Mouse (Mus musculus): ENCODE results near the gene 1700113H08Rik. TPM values are rescaled to one million over a fixed set of nuclear protein-coding genes. Genes with fewer than 3 reads are reported as not detected.

Gene 1700113H08Rik
- polyA plus RNA-seq, 1 experiment from 2014 or later, result not detected

DNA sequence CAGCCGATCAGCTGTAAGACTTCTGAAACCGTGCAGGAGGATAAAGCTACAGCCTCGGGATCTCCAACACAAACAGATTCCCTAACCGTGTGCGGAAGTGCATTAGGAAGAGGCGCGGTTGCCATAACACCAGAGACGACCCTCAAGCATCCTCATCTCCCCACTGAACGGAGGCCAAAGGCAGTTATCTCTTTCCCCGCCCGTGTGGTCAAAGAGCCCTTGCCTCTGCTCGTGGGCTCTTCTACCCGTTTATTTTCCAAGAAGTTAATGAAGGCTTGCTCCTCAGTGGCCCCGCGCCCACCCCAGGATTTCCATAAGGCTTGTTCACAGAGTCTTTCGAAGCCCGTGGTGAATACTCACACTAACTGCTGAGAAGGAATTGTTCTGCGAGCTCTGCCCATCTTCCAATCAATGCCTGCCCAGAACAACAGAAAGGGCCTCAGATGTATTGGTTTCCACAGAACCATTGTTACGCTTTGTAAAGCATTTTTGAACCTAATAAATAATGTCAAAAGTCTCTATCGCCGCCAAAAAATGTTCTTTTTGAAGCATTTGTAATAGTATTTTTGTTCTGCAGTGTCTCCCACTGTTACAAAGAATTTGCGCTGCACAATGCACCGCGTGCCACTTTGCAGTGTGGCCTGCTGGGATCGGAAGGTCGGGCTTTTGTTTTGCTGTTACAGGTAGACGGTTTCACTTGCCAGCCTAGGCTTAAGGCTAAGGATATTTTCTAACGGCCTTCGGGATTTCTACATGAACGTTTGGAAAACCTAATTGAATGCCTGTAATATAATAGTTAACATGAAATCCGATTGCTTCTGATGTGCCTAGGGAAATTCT, 172.4 kb downstream of the 1700113H08Rik start:
- no peak for ATAC-seq

DNA sequence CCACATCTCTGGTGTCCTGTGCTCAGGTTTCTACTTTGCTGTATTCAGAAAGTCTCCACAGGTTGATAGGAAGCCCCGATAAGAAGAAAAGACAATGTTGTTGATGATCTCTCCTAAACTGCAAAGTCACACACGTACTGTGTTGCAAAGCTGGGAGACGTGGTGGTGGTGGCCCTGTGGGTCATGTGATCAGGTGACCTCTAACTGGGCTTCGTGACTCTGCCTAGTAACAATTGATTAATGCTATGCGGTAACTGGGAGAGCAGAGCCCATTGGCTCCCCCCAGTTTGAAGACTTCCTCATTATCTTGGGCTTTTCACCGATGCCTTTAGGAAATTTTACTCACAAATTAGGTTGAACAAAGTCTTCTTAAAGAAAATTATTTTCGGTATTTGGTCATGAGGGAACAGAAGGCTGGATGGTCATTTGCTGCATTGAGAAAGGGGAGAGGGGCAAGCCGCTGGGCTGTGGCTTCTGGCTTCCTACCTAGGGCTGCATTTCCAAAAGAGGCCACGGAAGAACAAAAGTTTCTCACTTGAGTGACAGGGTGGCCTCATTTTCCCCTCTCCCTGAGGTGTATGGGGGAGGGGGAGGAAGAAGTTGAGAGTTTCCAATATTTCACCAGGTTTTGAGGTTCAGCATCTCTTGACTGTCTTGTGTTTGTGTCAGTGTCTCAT, 181.6 kb downstream of the 1700113H08Rik start:
- H3K4me3 ChIP-seq, result no peak overlapping the region
- H3K4me1 ChIP-seq, result no peaks in the 10 kb centered on the region
- H3K9ac ChIP-seq, result no peak overlapping the region
- no peak for ATAC-seq
- no peaks in the 10 kb centered on the region for H3K9me3 ChIP-seq (replicated peaks)
- no peak overlapping the region for H3K4me2 ChIP-seq
- H3K36me3 ChIP-seq, result no peaks in the 10 kb centered on the region
- H3K27ac ChIP-seq, result no peak overlapping the region
- no peaks in the 10 kb centered on the region for H3K27me3 ChIP-seq (replicated peaks)
- 60% methylated on average over 9 of the region's 9 CpGs for WGBS (ENCODE audit: insufficient replicate concordance)

More for the DNA sequence above, 172.4 kb downstream of the 1700113H08Rik start:
- no peaks in the 10 kb centered on the region for H3K9me3 ChIP-seq (replicated peaks)
- H3K27ac ChIP-seq, result no peak overlapping the region
- H3K4me3 ChIP-seq, result no peak overlapping the region
- H3K4me2 ChIP-seq, result no peak overlapping the region
- no peaks in the 10 kb centered on the region for H3K36me3 ChIP-seq
- H3K4me1 ChIP-seq, result no peaks in the 10 kb centered on the region
- 58% methylated on average over 31 of the region's 31 CpGs for WGBS (ENCODE audit: insufficient replicate concordance)
- H3K27me3 ChIP-seq (replicated peaks), result no peaks in the 10 kb centered on the region
- H3K9ac ChIP-seq, result no peak overlapping the region

DNA sequence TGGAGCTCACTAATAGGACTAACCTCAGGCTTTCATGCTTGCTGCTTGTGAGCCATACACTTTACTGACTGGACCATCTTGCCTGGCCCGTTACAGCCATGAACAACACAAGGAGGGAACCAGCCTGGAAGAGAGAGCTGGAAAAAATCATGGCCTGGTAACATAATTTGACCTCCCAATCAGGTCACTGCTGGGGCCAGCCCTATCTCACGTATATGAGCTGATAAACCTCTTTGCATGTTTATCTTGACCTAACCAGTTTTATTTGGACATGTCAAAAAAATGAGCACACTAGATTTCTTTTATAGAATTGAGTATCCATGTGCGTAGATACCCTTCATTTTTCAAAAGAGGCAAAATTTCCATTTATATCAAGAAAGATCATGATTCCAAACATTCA, 213.9 kb downstream of the 1700113H08Rik start:
- no peaks in the 10 kb centered on the region for H3K9me3 ChIP-seq (replicated peaks)
- no peak overlapping the region for H3K4me2 ChIP-seq
- H3K27ac ChIP-seq, result no peak overlapping the region
- H3K4me3 ChIP-seq, result no peak overlapping the region
- H3K27me3 ChIP-seq (replicated peaks), result no peaks in the 10 kb centered on the region
- H3K4me1 ChIP-seq, result no peaks in the 10 kb centered on the region
- H3K36me3 ChIP-seq, result no peaks in the 10 kb centered on the region
- WGBS (ENCODE audit: insufficient replicate concordance), result 56% methylated on average over 3 of the region's 3 CpGs
- ATAC-seq, result no peak
- no peak overlapping the region for H3K9ac ChIP-seq

DNA sequence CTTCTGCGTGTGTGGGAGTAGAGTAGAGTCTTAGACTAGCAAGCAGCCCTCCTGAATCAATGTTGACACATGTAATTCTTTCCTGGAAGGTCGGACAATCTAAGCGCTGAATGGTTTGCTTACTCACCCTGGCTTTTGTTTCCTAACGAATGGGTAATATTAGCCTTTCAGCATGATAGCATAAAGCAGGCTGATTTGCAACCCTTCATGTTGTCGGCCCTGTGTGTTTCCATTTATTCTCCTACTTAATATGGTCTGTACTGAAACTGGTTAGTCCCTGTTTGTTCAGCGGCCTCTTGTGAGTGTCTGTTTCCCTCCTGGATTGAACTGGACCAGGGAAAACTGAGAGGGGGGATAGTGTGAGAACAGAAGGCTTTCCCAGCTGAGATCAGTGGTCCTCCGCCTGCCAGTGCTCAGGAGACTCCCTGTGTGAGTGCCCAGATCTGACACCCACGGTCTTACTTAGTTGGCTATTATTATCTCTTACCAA, 214.3 kb downstream of the 1700113H08Rik start:
- Histone ChIP-seq H3K4me1 (no peaks in the 10 kb centered on the region), H3K4me3 (no peak overlapping the region), H3K27ac (no peak overlapping the region), H3K9ac (no peak overlapping the region), H3K4me2 (no peak overlapping the region), H3K36me3 (no peaks in the 10 kb centered on the region), H3K27me3 (replicated peaks) (no peaks in the 10 kb centered on the region), H3K9me3 (replicated peaks) (no peaks in the 10 kb centered on the region)
- WGBS (ENCODE audit: insufficient replicate concordance), result 55% methylated on average over 8 of the region's 8 CpGs
- no peak for ATAC-seq

DNA sequence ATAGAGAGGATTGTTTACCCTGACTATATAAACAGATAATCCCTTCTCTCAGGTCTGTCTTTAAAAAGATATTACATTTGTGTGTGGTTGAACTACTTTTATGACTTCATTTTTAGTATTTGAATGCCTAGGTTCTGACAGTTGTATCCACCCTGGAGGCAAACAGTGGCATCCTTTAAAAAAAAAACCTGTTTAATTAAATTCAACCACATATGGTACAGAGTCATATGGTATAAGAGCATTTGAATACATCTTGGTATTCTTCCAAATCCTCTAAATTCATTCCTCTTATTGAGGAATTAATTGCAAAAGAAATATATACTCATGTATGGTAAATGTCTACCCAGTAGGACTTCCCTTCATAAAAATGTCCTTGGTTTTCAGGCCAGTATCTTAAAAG, 217.2 kb downstream of the 1700113H08Rik start:
- no peak overlapping the region for H3K27ac ChIP-seq
- no peaks in the 10 kb centered on the region for H3K4me1 ChIP-seq
- H3K9ac ChIP-seq, result no peak overlapping the region
- ATAC-seq, result no peak
- H3K27me3 ChIP-seq (replicated peaks), result no peaks in the 10 kb centered on the region
- H3K4me2 ChIP-seq, result no peak overlapping the region
- no peaks in the 10 kb centered on the region for H3K36me3 ChIP-seq
- H3K4me3 ChIP-seq, result no peak overlapping the region
- no peaks in the 10 kb centered on the region for H3K9me3 ChIP-seq (replicated peaks)

Other genes starting within 250 kb of the 1700113H08Rik start
- gene Stab2, start 50.0 kb upstream of the 1700113H08Rik start, polyA plus RNA-seq (2016; fragmentation: Nextera tagmentation; extraction: Ambion mirVana), result 26.9 and 31.7 TPM in 2 replicates

Data from liver, embryonic 12.5 days (tissue).